In the genomic region with DNA sequence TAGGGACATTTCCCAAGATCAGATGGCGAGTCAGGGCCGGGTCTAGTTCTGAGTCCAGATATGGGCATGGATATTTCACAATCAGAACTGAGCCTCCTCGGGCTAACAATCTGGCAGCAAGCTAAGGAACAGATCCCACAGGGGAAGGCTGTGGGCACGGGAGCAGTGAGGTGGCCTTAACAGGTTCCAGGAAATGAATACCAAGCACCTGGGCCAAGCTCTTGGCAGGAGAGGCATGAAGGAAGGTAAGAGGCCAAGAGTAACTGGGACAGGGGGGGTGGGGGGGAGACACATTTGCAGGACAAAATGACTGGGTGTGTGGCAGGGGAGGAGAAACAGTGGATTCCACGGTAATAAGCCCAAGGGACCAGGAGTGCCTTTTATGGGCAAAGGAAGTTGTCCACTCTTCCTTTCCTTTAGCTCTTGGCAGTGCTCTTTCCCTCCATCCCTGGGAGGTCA, we compare ENCODE assay signal across 17 mouse cellular contexts.
A peak's percentile ranks its signal among the peaks of the same experiment; 100 is the strongest.
DNase-seq lines count a peak whose midpoint lies in the region; ATAC-seq and TF ChIP-seq lines count a peak whose summit lies in the region.
"Had no signal": no experiment of that assay in that cellular context is flagged by ENCODE, and none has a peak within 500 bp of the region (broad histone marks: within the 10 kb centered on the region; RNA-seq: fewer than 3 reads in every experiment).

No protein-coding gene starts in this region.

- no peak overlapping the region for H3K9ac ChIP-seq in forebrain, postnatal 0 days
- H3K9ac ChIP-seq: limb, embryonic 12.5 days; lung, embryonic 15.5 days had no signal

- TF ChIP-seq CTCF in forebrain, postnatal 0 days (IDR thresholded peaks at IDR 0.05; ENCODE audit: low read depth) = no peak

- H3K36me3 ChIP-seq in forebrain, postnatal 0 days (ENCODE audit: insufficient read depth) = no peaks in the 10 kb centered on the region
- H3K36me3 ChIP-seq: limb, embryonic 12.5 days; lung, embryonic 15.5 days had no signal

- no peak overlapping the region for H3K27ac ChIP-seq in forebrain, postnatal 0 days (ENCODE audit: low read depth, low read length)
- H3K27ac ChIP-seq: heart, adult 2 months; limb, embryonic 12.5 days; lung, embryonic 15.5 days had no signal

- peak; percentile 42 for DNase-seq in adrenal gland, postnatal 10 days
- DNase-seq in adrenal gland, adult 18-20 months (ENCODE audit: low spot score in 2 of 2) = no peak
- DNase-seq in lung, adult 18-20 months = peak; percentile 9 to 58
- no peak for DNase-seq in lung, postnatal 10 days
- DNase-seq in cerebellum, adult 8-10 months = peak; percentile 67
- DNase-seq in layer of hippocampus, adult 9-10 months (ENCODE audit: low spot score) = no peak
- DNase-seq in forebrain, postnatal 0 days = no peak
- DNase-seq: heart, adult 2 months; heart, postnatal 4 days; right cerebral cortex, postnatal 14 days; thymus, postnatal 14 days had no signal

- no peaks in the 10 kb centered on the region for H3K4me1 ChIP-seq in forebrain, postnatal 0 days (ENCODE audit: insufficient read depth)
- H3K4me1 ChIP-seq: lung, embryonic 15.5 days had no signal

- whole genome bisulfite sequencing in forebrain, postnatal 0 days = 74% methylated on average over 5 of the region's 5 CpGs

- ATAC-seq in granulocyte monocyte progenitor cell, adult 5-6 weeks (replicated peaks; ENCODE audit: poor library complexity, severe bottlenecking) = peak; percentile 89
- no peak for ATAC-seq in forebrain, postnatal 0 days
- ATAC-seq: intestine, embryonic 16.5 days; midbrain, embryonic 16.5 days had no signal

- H3K9me3 ChIP-seq in forebrain, postnatal 0 days (ENCODE audit: low read length) = 0 out of 2 replicates have a peak, but pooled peaks cover 4% of the 10 kb centered on the region
- H3K9me3 ChIP-seq: limb, embryonic 12.5 days; lung, embryonic 15.5 days had no signal

- H3K27me3 ChIP-seq in forebrain, postnatal 0 days (ENCODE audit: insufficient read depth, low read length) = no peaks in the 10 kb centered on the region
- H3K27me3 ChIP-seq: limb, embryonic 12.5 days; lung, embryonic 15.5 days had no signal

- H3K4me2 ChIP-seq in forebrain, postnatal 0 days (ENCODE audit: low read depth) = no peak overlapping the region
- H3K4me2 ChIP-seq: limb, embryonic 12.5 days; lung, embryonic 15.5 days had no signal

- no peak overlapping the region for H3K4me3 ChIP-seq in forebrain, postnatal 0 days (ENCODE audit: low read depth, low read length)
- H3K4me3 ChIP-seq: erythroblast, embryonic 14.5 days; heart, adult 2 months; limb, embryonic 12.5 days; lung, embryonic 15.5 days had no signal

Comparison
In these comparisons a context has a peak if more than half of its experiments do, and no peak if none do; other contexts are left out.
1. DNase-seq: peak in adrenal gland, postnatal 10 days (single experiment), lung, adult 18-20 months (2 of 2) and cerebellum, adult 8-10 months (single experiment); none in adrenal gland, adult 18-20 months (0 of 2), lung, postnatal 10 days (single experiment), layer of hippocampus, adult 9-10 months (single experiment) and forebrain, postnatal 0 days (single experiment).